Mouse (Mus musculus) heart, adult 18-20 months (tissue): ENCODE measurements at regions not wholly inside any gene's neighbourhood (a gene's known extent, or its start where the extent isn't known, plus 50 kb on each side); places are given as distances from the start of the nearest gene placed in this dataset.

Experiments
- DNase-seq, 2 experiments: peaks; one replicate each; pipeline ENCODE4 v3.0.0; 2021 to 2022; ENCODE audit warnings: mixed read lengths in 1 of 2

DNA sequence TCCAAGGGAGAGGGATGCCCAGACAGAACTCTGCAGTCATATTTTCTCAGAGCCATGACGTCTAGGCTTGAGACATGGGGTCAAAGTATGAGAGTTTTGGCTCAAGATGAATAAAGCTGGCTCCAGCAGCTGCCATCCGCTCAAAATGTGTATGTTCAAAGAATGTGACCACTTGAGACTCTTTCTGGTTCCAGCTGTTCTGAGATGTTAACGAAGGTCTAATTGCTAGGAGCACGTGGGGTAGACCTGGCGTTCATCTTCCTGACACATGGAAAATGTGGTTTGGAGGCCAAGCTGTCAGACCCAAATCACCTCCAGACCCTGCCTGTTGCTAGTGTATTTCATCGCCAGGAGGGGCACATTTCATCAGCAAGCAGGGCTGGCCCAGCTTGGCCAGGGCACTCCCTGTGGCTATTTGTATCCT is 58.9 kb upstream of the Ankrd1 start:
- peak in 1 of 2 experiments; percentile 14 for DNase-seq

DNA sequence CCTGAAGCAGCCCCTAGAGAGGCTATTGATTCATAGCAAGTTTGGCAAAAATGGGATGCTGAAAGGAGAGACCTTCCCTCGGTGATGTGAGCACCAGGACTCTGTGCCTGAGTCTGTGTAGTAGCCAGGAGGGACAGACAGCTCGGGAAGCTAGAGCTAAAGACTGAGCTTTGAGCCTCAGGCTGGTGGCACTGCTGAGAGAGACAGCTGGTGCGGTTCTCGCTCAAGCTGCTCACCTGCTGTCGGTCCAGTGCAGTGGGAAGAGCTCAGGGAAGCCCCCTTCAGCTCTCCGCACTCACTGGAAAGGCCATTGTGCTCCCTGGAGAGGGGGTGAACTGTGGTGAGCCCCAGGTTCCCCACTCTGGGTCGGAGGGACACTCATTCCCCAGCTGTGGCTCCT is 60.4 kb upstream of the Ankrd1 start:
- DNase-seq: no peak

DNA sequence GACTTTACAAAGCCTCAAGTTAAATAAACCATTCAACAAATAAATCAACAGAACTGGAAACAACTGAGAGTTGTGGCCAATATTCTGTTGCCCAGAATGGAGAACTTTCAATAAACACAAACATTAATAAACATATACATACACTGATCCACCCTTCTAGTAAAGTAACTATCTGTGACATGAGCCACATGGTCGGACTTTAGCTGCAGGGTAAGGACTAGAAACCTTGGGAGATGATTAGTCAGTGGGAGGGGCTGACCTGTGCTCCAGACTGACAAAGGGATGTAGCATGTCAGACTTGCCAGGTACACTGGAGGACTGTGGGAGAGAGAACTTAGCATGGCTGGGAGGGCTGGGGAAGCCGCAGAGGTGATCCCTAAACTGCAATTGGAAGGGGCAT is 61.6 kb upstream of the Ankrd1 start:
- DNase-seq: no peak

DNA sequence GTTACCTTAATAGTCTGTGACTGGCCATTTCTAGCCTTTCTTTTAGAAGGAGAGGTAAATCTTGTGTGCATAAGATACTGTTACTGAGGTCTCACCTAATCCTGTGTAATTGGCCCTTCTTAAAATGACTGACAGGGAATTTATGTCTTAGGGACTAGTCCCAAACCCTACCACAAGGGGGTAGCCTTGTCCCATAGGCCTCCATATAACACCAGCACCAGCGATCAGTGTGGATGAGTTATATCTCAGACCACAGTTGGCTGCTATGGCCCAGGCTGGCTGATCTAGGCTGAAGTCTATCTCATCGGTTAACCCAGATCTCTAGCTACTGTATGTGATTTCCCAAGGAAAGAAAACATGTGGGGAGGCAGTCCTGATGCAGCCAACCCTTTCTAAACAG is 63.2 kb upstream of the Ankrd1 start:
- DNase-seq: peak; percentile 65 to 72

DNA sequence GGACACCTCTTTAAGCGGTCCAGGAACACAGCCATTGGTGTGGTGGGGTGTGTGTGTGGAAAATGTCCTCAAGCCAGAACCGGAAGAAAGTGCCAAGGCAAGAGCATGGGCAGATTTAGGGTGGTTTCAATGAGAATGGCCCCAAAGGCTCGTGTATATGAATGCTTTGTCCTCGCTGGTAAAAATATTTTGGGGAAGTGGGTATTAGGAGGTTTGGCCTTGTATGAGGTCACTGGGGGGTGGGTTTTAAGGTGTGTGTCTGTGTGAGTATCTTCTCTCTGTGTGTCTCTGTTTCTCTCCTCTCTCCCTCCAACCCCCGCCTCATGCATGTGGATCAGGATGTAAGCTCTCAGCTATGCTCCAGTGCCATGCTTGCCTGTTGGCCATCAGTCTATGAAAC is 69.8 kb upstream of the Ankrd1 start:
- DNase-seq: no peak

DNA sequence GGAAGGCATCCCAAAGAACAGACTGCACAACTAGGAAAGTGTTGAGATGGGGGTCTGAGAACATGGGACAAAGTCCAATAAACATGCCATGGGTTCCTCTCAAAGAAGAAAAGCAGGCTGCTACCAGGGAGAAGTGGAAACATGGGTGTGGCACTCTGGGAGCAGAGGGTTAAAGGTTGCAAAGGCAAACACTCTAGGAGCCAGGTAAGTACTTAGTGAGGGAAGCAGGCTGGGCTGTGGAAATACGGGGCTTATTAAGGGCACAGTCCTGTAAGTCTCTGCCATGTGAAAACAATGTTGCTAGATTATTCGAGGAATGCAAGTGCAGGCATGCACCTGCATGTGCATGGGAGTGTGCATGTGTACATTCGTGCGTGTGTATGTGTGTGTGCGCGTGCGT is 71.7 kb upstream of the Ankrd1 start:
- DNase-seq: no peak

DNA sequence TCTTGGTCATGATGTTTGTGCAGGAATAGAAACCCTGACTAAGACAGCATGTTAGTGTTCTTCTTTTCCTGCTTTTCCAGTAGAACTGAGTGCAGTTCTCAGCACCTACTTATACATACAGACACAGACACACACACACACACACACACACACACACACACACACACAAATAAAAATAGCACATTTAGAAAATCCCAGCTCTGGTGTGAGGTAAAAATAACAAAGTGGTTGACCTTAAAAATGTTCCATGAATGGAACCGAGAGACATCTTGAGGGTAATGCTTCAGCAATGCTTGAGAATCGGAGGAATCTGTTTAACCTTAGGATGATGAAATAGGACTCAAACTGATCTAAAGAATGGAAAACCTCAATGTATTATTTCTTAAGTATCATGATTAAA is 84.4 kb upstream of the Ankrd1 start:
- no peak for DNase-seq

DNA sequence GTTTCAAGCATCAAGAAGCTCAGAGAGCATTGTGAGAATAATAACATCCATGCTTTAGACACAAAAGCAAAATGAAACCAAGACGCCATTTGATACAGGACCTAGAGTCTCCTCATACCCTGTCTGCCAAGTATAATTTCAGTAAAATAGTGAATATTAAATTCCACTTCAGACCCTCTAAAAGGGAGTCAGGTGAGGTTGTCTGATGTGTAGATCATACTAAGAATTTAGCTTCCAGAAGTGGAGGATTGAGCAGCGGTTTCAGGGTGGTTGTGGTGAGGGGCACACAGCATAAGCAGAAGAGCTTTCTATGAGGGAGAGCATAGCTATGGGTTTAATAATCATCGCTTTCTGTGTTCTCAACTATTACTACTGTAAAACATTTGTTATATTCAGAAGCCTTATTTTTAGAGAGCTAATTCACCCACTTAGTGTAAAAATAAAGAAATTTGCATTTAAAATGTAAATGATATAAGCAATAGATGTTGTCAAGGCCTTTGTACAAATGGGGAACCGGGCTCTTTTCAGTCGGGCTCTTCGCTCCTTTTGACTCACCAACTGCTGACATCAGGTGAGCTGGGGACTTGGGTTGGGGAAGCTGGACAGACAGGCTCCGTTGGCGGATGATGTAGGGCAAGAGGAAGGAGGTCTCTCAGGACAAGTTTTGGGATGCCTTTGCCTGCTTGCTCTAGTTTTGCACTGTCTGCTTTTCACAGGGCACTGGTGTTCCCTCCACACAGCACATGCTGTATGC is 85.2 kb upstream of the Ankrd1 start:
- DNase-seq: no peak

DNA sequence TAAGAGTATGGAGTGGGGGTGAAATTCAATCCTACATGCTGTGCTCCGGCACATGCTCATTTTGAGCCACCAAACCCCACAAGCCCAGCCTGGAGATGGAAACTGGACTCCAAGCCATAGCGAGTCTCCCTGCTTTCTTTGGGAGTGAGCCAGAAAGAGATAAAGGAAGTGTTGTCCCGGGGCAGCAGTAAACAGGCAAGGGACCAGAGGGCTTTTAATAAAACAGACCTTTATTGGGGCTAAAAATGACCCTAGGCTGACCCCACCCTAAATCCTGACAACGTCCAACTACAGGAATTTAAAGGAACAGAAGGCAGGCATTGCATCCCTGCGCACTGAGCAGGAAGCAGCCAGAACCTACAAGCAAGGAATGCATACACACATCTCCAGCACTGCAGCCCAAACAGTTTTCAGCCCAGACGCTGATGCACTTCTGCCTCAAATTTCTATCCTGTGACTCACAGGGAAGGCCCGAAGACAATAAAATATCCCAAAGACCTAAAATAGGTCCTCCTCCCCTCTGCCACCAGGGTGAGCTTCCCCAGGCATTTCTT is 87.9 kb upstream of the Ankrd1 start:
- peak; percentile 30 to 46 for DNase-seq

DNA sequence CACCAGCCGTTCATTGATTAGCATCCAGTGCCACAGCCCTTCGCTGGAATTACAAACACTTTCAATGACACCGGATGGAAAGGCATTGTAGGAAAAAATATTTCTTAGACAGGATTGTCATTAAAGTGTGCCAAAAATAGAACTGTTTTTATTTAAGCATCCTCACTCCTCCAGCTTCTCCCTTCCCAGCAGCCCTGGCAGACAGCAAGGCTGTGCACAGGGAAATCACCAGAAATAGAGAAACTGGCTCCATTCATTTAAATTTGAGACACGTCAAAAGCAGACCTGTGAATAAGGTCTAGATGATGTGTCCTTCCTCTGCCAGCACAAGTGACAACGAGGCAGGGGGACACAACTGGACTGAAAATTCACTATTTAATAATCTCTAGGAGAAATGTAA is 88.5 kb upstream of the Ankrd1 start:
- DNase-seq: no peak

DNA sequence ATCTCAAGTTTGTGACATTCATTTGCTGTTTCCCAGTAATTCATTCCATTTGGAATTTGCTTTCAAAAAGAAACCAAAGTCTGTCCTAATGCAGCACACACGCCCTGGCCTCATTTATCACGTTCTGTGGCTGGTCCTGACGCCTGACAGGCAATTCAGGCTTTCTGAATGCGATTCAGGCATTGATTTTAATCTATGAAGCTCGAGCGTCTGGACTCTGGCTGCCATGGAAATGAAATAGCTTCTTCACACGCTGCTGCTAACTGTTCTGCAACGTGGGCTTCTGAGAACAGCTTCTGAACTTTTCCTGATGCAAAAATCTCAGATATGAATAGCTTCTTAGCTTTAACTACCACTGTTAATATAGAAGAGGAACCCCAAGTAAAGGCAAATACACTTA is 93.6 kb upstream of the Ankrd1 start:
- no peak for DNase-seq

DNA sequence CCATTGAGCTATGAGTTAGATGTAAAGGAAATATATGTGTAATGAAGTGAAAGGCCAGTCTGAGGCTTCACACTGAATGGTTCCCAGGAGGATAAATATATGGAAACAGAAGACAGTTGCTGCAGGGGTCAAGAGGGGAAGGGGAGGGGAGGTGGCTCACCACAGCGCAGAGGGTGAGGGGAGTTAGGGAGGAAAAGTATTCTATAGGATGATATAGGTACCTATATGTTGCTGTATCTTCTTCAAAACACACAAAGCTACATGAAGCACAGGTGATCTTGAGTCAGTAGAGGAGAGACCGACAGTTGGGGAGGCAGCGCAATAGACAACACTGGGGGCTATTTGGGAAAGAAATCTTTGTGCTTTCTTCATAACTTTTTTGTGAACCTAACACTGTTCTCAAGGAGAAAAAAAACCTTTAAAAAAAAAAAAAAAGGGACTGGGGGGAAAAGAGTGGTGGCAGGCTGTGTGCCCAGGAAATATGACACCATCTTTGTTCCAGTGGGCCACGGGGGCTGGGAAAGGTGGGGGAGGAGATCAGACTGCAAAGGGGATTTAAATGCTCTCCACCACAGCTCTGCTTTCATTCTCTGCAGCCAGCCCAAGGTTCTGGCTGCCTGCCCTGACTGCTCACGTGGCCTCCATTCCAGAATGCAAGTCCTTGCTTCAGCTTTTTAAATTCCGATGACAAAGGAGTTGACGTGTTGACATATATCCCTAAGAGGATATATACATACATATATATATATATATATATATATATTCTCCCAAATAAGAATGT is 94.5 kb upstream of the Ankrd1 start:
- peak; percentile 47 to 70 for DNase-seq

DNA sequence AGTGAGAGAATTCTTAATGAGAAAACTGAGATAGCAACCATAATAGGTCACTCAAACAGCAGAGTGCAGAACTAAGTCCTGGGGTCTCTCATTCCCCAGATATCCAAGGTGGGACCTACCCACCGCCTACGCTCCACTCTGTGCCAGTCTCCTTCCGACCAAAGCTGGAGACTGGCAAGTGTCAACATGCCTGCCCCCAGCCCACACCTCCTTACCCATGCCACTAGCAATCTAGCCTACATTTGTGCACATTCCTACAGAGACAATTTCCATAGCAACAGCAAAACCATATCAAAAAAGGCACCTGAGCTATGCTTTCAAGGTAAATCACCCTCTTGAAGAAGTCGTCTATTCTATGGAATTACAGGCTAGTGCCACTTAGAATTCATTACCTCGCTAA is 97.3 kb upstream of the Ankrd1 start:
- no peak for DNase-seq

DNA sequence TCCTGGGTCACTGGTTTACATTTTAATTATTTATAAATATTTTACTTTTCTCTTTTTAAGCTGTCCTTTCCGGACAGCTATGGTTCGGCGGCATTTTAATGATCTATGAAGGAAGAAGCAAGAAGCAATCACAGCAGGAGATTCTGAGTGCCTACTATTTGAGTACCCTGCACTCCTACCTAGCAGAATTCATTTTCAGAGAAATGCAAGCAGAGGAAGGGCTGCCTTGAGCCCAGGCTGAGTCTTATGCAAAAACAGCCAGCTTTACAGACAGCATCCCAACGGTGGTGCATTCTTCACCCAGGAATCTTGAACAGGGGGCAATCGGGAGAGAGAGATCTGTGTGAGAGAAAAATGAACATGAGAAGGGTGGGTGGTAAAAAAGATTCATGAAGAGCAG is 97.7 kb upstream of the Ankrd1 start:
- DNase-seq: no peak

DNA sequence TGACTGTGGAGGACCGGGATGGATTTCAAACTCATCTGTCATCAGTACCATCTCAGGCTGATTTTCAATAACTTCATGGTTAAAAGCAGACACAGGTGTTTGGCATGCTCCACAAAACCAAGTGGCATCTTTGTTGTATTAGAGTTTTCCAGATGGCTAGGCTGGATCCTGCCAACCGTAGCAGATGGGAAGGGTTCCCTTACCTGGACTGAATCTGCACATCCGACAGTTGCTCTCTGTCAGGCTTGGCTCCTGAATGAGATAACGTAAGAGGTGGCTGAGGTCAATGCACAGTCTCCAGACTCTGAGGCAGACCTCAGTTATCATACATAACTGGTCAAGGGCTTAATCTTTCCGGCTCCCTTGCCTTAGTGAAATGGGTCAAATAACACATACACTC is 99.0 kb upstream of the Ankrd1 start:
- DNase-seq: no peak

DNA sequence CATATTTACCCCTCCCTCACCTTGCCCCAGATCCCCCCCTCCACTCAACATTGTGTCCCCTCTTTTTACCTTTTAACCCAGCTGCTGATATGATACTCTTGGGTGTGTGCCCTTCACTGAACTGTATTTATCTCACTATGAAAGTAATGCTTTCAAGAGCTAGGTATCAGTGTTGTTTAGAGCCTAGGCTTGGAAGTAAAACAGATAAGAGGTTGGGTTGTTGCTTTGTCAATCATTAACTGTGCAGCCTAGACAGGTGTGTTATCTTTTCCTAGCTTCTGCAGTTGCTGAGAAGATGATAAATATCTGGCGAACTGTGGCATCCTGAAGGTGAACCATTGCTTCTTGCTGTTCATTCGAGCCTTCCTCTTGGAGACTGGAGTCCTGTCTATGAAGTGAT is 101.2 kb upstream of the Ankrd1 start:
- no peak for DNase-seq

DNA sequence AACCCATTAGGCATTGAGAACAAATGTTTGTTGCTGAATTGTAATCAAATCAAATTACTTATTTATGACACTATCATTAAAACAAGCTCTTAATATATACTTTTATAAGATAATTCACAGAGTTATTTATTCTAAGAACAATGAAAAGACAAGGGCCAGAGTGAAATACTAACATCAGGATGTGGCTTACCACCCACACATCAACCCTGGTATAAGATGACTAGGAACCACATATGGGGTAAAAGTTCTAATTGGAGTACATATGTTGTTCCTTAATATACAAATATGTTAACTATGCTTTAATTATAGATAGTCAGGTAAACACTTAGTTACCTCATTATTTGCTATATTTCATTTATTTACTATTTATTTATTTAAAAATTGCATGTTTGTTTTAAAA is 101.7 kb upstream of the Ankrd1 start:
- no peak for DNase-seq

DNA sequence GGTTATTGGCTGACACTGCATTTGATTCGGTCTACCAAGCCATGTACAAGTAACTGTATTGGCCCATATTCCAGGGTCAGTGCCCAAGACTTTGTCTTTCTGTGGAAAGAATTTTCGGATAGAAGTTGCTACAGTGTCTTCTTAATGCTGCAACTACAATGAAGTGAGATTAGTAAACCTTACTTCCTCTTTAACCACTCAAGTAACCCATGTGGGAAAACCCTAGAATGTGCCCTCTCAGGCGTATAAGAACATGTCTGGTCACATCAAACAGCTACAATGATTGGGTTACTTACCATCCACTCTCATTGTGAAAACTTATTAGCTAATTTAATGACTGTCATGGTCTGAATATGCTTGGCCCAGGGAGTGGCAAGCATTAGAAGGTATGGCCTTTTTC is 102.3 kb upstream of the Ankrd1 start:
- DNase-seq: no peak

DNA sequence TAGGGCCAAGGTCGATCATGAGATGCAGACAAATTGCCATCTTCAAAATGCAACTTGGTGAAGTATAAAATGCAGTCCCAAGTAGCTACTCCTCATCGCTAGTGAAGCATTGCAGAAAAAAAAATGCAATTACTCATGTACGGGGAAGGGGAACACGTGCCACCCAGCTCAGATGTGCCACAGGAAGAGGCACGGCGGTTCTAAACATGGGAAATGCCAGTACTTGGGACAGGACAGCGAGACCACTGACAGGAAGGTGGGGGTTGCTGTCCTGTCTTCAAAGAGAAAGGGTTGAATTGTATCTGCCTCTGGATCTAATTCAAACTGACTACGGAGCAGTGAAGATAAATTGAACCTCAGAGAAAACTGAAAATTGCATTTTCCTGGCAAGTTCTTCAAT is 104.6 kb upstream of the Ankrd1 start:
- no peak for DNase-seq

DNA sequence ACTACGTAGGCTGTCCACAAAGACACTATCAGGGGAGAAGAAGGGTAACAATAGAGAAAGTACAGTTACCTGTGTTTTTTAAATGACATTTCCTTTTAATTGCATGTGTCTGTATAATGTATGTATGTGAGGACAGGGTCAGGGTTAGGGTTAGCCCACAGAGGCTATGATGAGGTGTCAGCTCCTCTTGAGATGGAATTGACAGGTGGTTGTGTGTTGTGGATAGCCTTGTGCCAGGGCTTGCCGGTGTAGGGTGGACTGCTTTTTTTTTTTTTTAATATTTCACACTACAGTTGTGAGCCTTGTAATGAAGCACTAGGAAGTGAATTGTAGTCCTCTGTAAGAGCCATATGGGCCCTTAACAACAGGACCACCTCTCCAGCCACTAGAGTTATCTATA is 105.7 kb upstream of the Ankrd1 start:
- DNase-seq: no peak

DNA sequence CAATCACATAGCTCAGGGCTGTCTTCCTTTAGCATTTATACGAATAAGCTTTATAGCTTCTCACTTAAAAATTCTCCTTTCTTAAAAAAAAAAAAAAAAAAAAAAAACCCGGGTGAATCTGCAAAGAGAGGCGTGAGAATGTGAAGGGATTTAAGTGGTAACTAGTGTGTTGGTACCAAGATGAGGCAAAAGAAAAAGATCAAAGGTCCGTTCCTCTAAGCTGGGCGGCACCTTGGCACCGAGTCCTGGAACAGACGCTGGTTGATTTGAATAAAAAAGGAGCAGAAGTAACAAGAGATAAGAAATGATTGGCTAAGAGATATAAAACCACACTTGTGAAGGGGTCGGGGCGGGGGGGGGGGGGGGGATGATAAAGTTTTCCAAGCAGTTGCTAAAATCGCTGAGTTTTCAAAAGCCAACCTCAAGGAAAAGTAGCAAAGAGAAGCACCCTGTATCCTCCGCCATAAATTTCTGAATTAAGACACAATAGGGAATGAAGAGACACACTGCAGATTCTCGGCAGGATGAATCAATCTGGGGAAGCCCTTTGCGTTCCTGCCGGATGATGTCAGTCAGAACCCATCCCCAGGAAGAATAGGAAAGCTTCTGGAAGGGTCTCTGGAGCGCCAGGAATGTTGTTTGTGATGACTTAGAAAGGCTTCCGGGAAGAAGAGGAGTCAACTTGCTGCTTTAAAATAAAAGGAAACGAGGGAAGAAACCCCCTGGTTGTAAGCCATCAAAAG is 107.7 kb upstream of the Ankrd1 start:
- DNase-seq: no peak

DNA sequence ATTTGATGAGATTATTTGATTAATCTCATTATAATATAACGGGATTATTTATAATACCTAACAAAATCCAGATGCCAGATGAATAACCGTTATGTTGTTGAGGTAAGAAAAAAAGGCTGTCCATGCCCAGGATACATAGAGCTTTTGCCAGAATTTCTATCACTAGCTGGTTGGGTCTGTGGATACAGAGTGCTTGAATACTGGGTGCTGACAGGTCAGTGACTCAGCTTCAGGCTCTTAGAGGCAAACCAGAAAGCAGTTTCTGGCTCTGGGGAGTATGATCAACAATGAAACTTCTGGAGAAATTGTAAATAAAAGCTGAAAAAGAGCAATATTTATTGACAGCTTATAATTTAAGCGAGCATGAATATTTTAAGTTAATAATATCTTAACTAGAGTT is 109.4 kb upstream of the Ankrd1 start:
- DNase-seq: peak; percentile 32 to 61

DNA sequence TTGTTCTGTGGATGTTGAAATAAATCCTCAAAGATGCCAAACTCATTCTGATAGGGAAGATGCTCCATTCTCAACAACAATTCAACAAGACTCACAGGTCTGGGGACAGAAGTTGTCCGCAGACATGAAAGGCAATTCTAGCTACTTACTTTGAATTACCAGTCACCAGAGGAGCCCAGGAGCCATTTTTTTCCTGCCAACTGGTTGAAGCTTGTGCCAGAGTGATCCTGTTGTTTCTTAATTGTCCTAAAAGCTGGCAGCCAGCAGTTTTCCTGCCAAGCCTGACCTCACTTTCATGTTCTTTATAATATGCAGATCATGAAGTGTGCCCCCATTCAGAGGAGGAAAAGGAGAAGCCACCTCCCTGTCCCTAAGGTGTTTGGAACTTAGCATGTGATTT is 110.0 kb upstream of the Ankrd1 start:
- DNase-seq: peak; percentile 22 to 37
